Mouse (Mus musculus): ENCODE results near the gene Cbwd1.

Gene Cbwd1

DNA sequence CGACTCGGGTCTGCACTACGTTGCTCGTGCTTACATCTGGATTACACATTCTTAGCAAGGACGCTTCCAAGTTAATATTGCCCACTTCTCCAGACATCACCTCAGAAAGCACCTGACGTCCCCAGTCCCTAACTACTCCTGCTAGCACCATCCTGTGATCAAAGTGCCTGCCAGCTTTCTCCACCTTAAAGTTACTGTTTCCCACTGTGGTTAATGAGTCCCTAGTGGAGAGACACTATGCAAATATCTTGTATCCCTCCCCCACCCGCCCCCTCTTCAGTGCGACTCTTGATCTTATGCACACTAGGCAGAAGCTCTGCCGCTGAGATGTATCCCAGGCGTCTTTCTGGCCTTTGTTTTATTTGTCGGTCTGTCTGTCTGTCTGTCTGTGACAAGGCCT, 16.6 kb upstream of the Cbwd1 start:
- DNase-seq (ENCODE audit: low read depth, low spot score): no peak

DNA sequence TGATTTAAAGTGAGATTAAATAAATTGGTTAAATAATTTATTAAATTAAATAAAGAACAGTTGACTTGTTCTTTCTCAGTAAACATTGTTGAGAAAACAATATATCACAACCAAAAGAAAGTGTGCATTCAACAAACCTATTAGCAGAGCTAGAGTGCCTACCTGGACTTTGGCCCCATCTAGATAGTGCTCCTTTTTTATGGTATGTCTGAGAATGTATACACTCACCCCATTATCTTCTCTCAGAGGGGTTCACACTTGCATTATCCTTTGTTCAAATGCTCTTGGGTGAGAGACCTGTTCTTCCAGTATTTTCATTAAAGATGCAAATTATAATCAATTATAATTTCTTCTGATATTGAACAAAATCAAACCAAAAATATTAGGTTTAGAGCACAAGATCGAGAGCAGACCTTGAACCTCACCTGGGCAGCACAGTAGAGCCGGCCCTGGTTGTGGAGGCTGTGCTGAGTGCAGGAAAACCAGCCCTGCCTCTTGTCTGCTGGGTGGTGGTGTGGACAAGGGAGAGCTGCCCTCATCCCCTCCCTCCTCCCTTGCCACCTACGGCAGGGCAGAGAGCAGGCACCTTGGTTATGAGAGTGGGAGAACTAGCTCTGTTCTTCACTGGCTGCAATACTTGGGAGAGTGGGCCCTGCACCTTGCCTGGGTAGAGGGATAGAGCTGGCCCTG, 11.4 kb upstream of the Cbwd1 start:
- no peak for DNase-seq (ENCODE audit: low read depth, low spot score)

DNA sequence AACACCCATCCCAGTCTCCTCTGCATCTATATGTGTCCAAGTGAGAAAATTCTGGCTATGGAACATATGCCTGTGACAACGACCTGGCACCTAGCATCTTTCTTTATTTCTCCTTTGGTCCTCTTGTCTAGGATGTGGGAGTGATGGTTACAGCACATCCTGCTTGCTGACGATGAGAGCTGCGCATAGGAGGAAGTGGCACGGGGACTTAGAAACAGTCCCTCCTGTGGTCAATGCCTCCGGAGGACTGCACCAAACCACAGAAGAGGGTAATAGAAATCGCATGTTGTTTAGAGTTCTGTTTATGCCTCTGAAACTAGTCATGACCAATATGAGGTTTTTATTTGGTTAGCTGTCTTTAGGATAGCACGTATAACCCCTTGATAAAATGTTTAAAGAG, 9.9 kb upstream of the Cbwd1 start:
- DNase-seq (ENCODE audit: low read depth, low spot score): peak; percentile 19

DNA sequence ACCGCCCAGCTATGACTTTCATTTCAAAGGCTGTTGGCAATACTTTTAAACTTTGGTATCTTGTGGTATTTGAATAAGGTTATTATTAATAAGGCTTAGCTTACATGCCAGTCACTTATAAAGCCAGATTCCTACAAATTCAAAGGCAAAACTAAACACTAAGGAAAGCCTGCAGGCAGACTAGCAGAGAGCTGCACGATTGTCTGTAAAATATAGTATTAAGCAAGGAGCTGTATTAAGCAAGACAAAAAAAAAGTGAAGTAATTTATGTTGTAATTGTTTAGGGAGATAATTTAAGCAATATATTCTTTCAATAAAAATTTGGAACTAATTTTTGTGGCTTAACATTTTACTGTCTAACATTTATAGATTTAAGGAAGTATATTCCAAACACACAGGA, 5.5 kb upstream of the Cbwd1 start:
- DNase-seq (ENCODE audit: low read depth, low spot score): no peak

DNA sequence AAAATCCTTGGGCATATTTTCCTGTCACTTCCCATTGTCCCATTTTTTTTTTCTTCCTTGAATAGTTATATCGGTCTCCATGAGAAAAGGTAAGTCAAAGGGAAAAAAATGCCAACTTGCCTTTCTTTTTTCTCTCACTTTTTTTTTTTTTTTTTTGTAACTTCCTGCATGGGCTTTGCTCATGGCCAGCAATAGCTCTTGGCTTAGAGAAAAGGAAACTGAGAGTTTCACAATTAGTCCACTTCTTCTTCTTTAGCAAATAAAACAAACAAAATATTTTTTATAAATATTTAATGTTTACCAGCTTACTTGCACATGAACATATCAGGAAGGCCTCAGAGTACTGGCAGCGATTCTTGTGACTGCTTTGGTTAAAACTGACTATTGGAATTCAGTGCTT, 4.8 kb upstream of the Cbwd1 start:
- DNase-seq (ENCODE audit: low read depth, low spot score): peak; percentile 11

DNA sequence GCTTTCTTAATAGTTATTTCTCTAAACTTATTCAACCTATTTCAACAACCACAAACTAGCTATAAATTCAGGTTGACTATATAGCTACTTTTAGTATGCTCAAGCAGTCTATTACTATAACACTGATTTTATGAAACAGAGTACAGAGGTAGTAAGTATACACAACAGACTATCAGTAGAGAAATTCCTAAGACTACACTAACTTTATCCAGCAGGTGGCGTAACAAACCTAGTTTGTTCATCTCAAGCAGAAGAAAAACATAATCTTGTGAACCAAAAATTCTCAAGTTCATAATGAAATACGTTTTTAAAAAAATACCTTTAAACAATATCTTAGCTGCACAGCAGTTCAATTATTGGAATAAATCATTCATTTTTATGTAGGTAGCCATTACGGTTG, 2.9 kb downstream of the Cbwd1 start:
- peak; percentile 80 for DNase-seq (ENCODE audit: low read depth, low spot score)

DNA sequence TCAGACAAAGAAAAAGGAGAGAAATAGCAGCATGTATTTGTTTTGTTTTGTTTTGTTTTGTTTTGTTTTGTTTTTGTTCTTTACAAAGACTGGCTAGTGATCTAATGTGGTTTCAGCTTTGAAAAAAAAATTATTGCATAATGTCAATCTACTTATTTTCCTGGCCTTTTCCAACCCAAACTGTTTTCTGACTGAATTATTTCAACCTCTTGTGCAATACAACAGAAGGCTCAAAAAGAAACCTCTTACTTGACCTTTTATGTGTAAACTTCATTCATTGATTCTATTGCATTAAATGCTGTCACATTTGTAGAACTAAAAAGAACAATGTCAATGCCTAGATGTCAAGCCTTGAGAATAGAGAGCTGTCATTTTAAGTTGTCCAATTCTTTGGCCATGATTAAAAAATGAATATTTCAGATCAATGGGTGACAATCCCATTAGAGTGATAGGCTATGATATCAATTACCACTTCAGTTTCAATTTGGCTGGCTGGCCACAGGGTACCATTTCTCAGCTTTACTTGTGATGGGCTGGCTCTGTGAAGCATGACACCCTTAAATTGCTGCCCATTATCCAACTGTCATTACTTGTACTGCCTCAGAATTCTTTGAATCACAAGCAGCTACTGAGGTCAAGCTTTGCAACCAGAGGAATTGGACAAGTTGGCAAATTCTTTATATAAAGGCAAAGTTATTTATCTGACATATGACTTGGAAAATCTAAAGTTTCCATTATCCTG, 15.7 kb downstream of the Cbwd1 start:
- DNase-seq (ENCODE audit: low read depth, low spot score): no peak

DNA sequence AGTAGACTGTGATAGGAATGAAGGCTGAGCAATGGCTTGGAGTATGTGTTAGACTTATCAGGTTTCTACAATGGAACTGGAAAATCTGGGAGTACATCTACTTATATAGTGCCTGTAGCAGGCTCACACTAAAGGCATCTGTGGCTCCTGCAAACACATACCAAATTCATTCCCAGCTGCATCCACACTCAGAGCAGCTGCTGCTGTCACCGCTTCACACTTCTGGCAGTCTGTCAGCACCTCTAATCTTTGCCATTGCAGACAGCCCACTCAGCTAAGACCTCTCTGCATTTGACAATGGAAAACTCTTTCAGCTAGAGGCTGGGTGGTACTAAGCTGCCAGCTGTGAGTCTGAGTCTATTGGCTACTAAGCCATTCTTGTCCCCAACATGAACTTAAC, 24.3 kb downstream of the Cbwd1 start:
- peak; percentile 57 for DNase-seq (ENCODE audit: low read depth, low spot score)

DNA sequence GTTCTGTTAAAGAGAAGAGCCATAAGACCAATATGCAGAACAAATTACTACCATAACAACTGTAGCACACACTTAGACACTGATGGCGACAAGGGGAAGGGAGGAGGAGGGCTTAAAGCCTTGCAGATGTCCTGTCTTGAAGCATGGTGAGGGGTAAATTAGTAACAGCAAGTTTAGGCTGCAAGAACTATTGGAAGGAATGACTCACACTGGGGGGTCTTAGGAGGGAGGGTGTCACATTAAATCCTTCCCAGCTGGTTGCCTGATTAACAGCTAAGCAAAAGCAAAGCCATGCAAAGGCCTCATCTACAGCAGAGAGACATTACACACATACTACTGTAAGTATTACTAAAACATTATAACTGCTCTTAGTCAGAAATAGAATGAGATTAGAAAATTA, 32.4 kb downstream of the Cbwd1 start:
- peak; percentile 70 for DNase-seq (ENCODE audit: low read depth, low spot score)

DNA sequence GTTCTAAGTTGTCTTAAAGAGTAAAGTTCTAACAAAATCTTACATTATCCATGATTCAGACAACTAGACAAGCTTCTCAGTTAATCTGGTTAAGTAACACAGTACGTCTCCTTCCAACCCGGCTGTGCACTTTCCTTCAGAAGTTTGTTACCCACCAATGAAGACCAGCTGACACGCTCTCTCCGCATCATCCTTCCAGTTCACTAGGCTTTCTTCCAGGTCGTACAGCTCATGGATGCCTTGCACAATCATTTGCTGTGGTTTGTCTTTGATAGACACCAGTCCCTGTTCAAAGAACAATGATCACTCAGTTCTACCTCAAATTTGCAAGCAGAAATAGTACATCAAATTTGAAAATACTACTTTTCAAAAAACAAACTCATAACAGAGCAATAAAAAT, 40.5 kb downstream of the Cbwd1 start:
- no peak for DNase-seq (ENCODE audit: low read depth, low spot score)

DNA sequence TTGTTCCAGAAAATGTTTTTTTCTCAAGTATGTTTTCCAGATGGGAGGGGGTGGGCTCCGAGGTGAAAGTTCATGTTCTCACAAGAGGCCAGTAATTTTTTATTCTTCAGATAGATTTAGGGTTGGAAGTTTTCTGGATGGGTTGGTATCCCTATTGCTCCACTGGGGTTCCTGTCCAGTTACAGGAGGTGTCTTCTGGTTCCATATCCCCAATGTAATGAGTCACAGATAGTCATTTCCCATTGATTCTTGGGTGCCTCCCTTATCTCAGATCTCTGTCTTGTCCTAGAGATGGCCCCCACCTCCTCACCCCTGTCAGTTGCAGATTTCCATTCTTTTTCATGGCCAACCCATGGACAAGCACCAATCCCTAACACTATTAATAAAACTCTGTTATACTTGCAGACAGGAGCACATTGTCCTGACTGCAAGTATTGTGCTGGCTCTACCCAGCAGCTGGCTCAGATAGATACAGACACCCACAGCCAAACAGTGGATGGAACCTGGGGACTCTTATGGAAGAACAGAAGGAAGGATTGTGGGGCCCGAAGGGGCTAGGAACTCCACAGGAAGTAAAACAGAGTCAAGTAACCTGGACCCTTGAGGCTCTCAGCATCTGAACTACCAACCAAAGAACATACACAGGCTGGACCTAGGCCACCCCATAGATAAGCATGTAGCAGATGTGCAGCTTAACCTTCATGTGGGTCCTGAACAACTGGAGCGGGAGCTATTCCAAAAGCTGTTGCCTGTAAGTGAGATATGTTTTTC, 52.8 kb downstream of the Cbwd1 start:
- no peak for DNase-seq (ENCODE audit: low read depth, low spot score)

DNA sequence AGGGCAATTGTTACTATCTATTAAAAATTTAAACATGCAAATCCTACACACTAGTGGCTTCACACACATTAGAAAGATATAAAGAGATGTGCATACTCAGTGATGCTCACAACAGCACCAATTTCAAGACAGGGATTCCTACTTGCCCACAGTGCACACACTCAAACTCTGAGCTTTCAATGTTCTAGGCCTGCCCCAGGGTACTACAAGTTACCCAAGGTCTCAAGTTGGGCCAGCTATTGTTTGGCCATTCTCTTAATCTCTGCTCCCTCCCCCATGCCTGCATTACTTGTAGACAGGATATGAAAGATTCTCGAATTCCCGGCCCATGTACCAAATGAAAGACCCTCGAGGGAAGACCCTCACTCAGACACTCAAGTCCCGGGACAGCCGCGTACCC, 53.8 kb downstream of the Cbwd1 start:
- no peak for DNase-seq (ENCODE audit: low read depth, low spot score)

DNA sequence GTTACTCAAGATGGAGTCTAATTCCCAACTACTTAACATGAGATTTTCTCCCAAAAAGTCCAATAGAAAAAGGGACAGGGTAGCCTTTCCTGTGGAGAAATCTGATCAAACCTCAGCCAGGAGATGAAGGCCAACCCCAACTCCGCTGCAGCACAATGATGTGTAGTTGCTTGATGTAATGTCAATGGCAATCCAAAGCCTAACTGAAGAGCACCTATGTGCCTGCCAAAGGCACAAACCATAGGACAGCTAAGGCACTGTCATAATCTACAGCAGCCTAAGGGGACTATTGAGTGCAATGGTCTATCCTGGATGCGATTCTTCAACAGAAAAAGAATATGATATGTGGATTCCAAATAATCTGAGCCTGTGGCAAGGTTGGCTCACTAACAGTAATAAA, 58.6 kb downstream of the Cbwd1 start:
- no peak for DNase-seq (ENCODE audit: low read depth, low spot score)

DNA sequence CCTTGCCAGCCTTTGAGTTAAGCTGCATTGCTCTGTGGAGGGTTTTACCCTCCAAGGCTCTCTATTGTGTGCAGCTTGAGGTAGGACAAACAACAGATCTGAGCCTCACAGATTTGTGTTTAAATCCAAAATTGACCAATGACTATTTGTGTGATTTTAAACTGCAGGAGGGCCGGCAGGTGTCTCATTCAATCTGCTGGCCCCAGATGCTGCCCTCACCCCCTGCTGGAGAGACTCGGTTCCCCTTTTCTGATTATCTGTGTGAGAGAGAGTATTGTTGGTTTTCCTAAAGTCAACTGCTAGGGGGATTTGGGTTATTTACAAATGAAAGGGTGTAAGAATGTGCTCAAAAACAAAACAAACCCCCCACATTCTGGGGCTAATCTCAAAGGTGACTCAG, 59.2 kb downstream of the Cbwd1 start:
- no peak for DNase-seq (ENCODE audit: low read depth, low spot score)

DNA sequence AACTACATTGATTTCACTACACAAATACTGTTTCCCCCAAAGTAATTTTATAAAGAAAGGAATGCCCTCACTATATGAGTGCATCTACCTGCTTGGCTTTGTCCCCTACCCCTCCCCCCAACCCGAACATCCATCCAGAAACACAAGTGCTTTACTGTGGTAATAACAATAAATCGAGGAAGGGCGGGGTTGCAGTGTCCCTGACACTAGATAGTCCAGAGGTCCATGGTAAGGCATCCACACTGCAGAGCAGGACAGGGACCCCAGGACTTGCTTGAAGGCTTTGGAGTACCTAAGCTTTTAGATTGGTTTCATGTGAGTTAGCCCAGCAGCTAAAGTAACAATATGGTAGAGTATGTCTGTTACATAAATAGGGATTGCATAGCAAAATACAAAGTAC, 59.7 kb downstream of the Cbwd1 start:
- no peak for DNase-seq (ENCODE audit: low read depth, low spot score)

DNA sequence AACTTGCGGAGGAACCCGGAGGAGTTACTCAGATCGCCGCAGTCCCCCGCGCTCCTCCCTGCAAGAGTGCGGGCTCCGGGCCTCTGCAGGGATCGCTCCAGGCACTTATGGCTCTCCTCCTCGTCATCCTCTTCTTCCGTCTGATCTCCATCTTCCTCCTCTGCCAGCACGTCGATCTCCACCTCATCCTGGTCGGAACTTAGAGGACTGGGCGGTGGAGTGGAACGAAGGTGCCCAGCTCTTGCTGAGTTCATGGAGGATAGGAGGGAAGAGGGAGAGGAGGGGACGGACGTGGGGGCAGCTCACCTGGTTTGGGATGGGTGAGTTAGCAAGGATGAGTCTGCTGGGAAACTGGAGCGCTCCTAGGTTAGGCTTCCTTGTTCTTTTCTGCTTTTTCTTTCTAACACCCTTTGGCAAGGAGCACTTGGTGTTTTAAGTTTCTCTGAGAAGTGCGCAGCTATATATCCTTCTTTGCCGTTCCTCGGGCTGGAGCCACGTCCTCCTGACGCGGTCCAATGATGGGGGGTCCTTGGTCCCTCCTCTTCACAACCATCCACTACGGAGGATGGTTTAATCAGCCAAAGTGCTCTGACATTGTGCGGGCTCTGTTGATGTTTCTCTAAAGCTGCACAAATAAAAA, 60.7 kb downstream of the Cbwd1 start, which contains the start of gene Foxd4:
TSS of gene Foxd4 (minus strand) at position 617 of the 640 bp plus-strand sequence.
- DNase-seq (ENCODE audit: low read depth, low spot score): no peak

DNA sequence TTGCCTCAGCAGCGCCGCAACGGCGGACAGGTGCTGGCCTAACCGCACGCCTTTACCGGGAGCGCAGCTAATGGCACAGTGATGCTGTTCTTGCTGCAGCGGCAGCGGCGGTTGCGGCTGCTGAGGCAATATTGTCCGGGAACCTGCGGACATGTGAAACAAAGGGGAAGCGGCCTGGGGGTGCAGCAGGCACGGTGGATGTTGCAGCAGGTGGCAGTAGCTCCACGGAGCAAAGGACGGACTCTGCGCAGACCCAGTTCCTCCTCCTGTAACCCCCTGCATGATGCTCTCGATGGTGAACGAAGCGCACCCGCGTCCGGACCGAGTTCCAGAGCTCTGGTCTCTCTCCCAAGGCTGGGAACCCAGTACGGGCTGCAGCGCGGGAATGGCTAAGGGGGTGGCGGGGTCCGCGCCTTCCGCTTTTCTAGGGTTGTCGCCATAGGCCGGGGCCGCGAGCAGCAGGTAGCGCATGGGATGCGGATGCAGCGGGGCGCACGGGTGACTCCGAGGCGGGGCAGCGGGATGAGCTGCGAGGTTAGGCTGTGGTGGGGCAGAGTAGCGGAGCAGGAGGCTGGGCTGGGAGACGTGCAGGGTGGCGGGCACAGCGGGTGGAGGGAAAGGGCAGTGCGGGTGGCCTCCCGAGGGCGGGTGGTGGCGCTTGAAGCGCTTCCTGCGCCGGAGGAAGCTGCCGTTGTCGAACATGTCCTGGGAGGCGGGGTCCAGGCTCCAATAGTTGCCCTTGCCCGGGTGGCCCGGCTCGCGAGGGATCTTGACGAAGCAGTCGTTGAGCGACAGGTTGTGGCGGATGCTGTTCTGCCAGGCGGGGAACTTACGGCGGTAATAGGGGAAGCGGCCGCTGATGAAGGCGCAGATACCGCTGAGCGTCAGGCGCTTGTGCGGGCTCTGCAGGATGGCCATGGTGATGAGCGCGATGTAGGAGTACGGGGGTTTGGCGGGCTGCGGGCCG, 61.5 kb downstream of the Cbwd1 start:
- no peak for DNase-seq (ENCODE audit: low read depth, low spot score)

DNA sequence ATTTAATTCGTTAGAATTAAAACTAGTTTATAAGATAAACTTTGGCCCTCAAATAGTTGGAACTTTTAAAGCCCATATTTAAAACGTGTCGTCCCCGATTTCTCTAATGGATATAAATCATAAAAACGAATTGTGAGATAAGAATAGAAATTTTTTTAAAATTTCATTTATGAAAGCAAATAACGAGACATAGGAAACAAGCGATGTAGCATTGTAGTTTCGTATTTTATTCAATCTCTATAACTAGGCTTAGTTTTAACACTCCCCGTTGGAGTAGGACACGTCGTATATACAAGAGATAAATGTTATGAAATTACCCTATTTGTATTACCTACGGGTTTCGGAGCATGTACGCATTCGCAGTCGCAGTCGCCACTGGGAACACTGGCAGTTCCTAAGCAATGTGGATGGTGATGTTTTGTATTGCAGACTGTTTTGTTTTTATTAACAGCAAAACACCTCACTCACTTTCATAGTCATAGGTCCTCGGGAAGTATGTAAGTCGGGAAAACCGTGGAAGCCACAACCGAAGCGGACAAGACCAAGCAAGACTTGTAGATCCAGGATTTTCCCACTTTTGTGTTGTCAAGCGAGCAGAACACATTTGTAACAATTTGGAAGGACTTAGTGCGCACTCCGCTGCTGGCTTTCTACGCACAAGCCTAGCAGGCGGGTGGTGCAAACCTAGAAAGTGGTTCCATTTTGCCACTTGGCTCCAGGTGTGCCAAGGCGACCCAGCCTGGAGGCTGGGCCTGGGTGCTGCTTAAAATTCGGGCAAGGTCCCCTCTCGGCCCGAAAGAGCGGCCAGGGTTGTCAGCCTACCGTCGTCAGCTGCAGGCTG, 62.5 kb downstream of the Cbwd1 start:
- DNase-seq (ENCODE audit: low read depth, low spot score): peak; percentile 6

DNA sequence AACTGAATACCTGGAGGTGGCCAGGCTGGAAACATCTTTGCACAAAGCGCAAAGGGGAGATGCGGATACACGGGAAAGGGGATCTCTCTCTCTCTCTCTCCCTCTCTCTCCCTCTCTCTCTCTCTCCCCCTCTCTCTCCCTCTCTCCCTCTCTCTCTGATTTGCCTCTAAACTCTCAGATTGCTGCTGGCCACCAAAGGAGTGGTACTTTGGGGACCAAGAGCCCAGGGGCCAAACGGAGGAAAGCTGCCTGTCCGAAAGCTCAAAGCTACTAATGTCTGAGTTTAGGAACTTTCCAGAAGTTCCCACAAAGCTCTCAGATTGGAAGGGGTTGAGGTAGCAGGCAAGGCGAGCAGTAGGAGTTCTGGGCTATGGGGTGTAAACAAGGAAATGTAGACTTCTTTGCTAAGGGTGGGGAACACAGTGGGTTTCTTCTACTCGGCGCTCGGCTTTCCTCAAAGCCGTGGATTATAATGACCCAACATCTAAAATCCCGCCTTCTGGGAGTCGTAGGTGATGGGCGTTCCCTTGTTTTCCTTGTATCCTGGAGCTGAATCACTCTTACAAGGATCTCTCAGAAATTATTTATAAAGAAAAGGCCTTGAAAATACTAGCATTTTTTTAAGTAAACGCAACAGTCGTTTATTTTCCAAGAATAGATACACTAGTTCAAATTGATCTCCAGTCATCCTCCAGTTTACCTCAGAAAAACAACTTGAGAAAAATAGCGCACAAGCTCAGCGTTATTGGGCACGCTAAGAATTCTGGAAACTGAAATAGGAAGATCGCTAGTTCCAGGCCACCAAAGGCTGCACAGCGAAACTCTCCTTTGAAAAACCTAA, 63.3 kb downstream of the Cbwd1 start:
- DNase-seq (ENCODE audit: low read depth, low spot score): no peak

All from brain, adult 2 months (tissue).